ENCODE assay signal across 14 mouse cellular contexts in genomic region chr15:10738354-10739142, GRCm38 (mm10). TPM values are rescaled to one million over a fixed set of nuclear protein-coding genes. Genes with fewer than 3 reads are reported as not detected.
DNase-seq lines count a peak whose midpoint lies in the region; ATAC-seq and TF ChIP-seq lines count a peak whose summit lies in the region.
"Had no signal": no experiment of that assay in that cellular context is flagged by ENCODE, and none has a peak within 500 bp of the region (broad histone marks: within the 10 kb centered on the region; RNA-seq: fewer than 3 reads in every experiment).

No protein-coding gene starts in this region.

- no peak overlapping the region for H3K4me2 ChIP-seq in embryonic facial prominence, embryonic 13.5 days
- no peak overlapping the region for H3K4me2 ChIP-seq in midbrain, embryonic 15.5 days
- H3K4me2 ChIP-seq: limb, embryonic 13.5 days; midbrain, embryonic 13.5 days had no signal

- TF ChIP-seq POLR2A in embryonic fibroblast, embryonic 13.5 days (IDR thresholded peaks at IDR 0.05; ENCODE audit: low read depth, low read length): no peak

- TF ChIP-seq CTCF in embryonic fibroblast, embryonic 13.5 days (IDR thresholded peaks at IDR 0.05; ENCODE audit: borderline replicate concordance, insufficient read depth, low read length): no peak

- H3K9ac ChIP-seq in embryonic facial prominence, embryonic 13.5 days: no peak overlapping the region
- H3K9ac ChIP-seq in midbrain, embryonic 15.5 days: no peak overlapping the region
- H3K9ac ChIP-seq: limb, embryonic 13.5 days; midbrain, embryonic 13.5 days had no signal

- no peaks in the 10 kb centered on the region for H3K27me3 ChIP-seq in embryonic facial prominence, embryonic 13.5 days
- no peaks in the 10 kb centered on the region for H3K27me3 ChIP-seq in midbrain, embryonic 15.5 days (replicated peaks)
- H3K27me3 ChIP-seq: limb, embryonic 13.5 days; midbrain, embryonic 13.5 days had no signal

- DNase-seq in kidney, adult 9 months: peak; percentile 42
- DNase-seq in kidney, adult 11 months: no peak
- DNase-seq in lung, postnatal 14 days: peak; percentile 39
- no peak for DNase-seq in left cerebral cortex, adult 8-10 months (ENCODE audit: low spot score in 2 of 2)
- DNase-seq in layer of hippocampus, adult 11-12 months (ENCODE audit: low spot score): no peak

- peaks cover 36% of the 10 kb centered on the region for H3K4me1 ChIP-seq in embryonic facial prominence, embryonic 13.5 days
- H3K4me1 ChIP-seq in embryonic fibroblast, embryonic 13.5 days (ENCODE audit: control insufficient read depth, insufficient read depth, low read length): peaks cover 3% of the 10 kb centered on the region; the same call in 1 of the 2 replicates
- H3K4me1 ChIP-seq in midbrain, embryonic 15.5 days: no peaks in the 10 kb centered on the region
- H3K4me1 ChIP-seq: forebrain, embryonic 10.5 days; midbrain, embryonic 13.5 days had no signal

- no peaks in the 10 kb centered on the region for H3K9me3 ChIP-seq in embryonic facial prominence, embryonic 13.5 days
- no peaks in the 10 kb centered on the region for H3K9me3 ChIP-seq in midbrain, embryonic 15.5 days
- H3K9me3 ChIP-seq: forebrain, embryonic 10.5 days; heart, embryonic 10.5 days; limb, embryonic 13.5 days; midbrain, embryonic 13.5 days had no signal

- ATAC-seq in embryonic facial prominence, embryonic 13.5 days (ENCODE audit: insufficient number of reproducible peaks, insufficient read depth, low FRiP score, low TSS enrichment, low read depth): no peak
- no peak for ATAC-seq in midbrain, embryonic 15.5 days (replicated peaks)
- ATAC-seq: activated CD4-positive, CD25-positive, alpha-beta regulatory T cell, adult 4 months; midbrain, embryonic 13.5 days had no signal

- no peak overlapping the region for H3K4me3 ChIP-seq in embryonic facial prominence, embryonic 13.5 days
- no peak overlapping the region for H3K4me3 ChIP-seq in embryonic fibroblast, embryonic 13.5 days (ENCODE audit: insufficient read depth, low read length)
- no peak overlapping the region for H3K4me3 ChIP-seq in midbrain, embryonic 15.5 days
- H3K4me3 ChIP-seq: forebrain, embryonic 10.5 days; heart, embryonic 10.5 days; limb, embryonic 13.5 days; midbrain, embryonic 13.5 days had no signal

- WGBS in embryonic facial prominence, embryonic 13.5 days: 61% methylated on average over 6 of the region's 6 CpGs
- 84% methylated on average over 6 of the region's 6 CpGs for WGBS in midbrain, embryonic 15.5 days

- peak overlapping the region; percentile 80 for H3K27ac ChIP-seq in embryonic facial prominence, embryonic 13.5 days
- H3K27ac ChIP-seq in embryonic fibroblast, embryonic 13.5 days (ENCODE audit: insufficient read depth, low read length): peak overlapping the region; percentile 76
- H3K27ac ChIP-seq in midbrain, embryonic 15.5 days: no peak overlapping the region
- H3K27ac ChIP-seq: forebrain, embryonic 10.5 days; heart, embryonic 10.5 days; limb, embryonic 13.5 days; macrophage; midbrain, embryonic 13.5 days had no signal

- H3K36me3 ChIP-seq in embryonic facial prominence, embryonic 13.5 days: no peaks in the 10 kb centered on the region
- H3K36me3 ChIP-seq in midbrain, embryonic 15.5 days (replicated peaks): no peaks in the 10 kb centered on the region
- H3K36me3 ChIP-seq: forebrain, embryonic 10.5 days; heart, embryonic 10.5 days; limb, embryonic 13.5 days; midbrain, embryonic 13.5 days had no signal

RNA-seq across cellular contexts. Expression of gene Rai14, which starts 24.1 kb away (rescaled TPM):
- polyA plus RNA-seq in embryonic facial prominence, embryonic 13.5 days (2015; fragmentation: Nextera tagmentation; extraction: Ambion mirVana): 78.9 and 87.3 TPM in 2 replicates
- polyA plus RNA-seq in embryonic fibroblast, embryonic 13.5 days (2011; ENCODE audit: insufficient read length, low read depth, missing spikeins): 134 and 136 TPM in 2 replicates
- polyA plus RNA-seq in midbrain, embryonic 15.5 days (2015; fragmentation: Nextera tagmentation; extraction: Ambion mirVana): 14.0 and 14.5 TPM in 2 replicates
- total RNA-seq in left cerebral cortex, adult 8-10 months (2022): 10 to 100 TPM; 11.4 to 14.1 (median 13.0) TPM

Comparison
In these comparisons a context has a peak if more than half of its experiments do, and no peak if none do; other contexts are left out.
1. DNase-seq: peak in kidney, adult 9 months (single experiment) and lung, postnatal 14 days (single experiment); none in kidney, adult 11 months (single experiment), left cerebral cortex, adult 8-10 months (0 of 2) and layer of hippocampus, adult 11-12 months (single experiment).